Mouse (Mus musculus): ENCODE measurements around the gene Mxi1.
"Not testable (repeated sequence)": the region's sequence is repeated elsewhere in the genome, so short reads cannot be mapped to it uniquely, and the experiment has no call there.

Mxi1 gene

GRCm38 (mm10) chr19:53392781-53393343, 82.5 kb downstream of the Mxi1 start:
- CTCF ChIA-PET: no interaction called here

- CTCF ChIA-PET: interaction anchor here (0.6 to 0.7 kb wide), 2 partner anchors 170 to 185 kb away, joined by 4 read pairs; no protein-coding TSS in a partner anchor
These were observed 83.3 kb downstream of the Mxi1 start for GRCm38 (mm10) chr19:53393646-53394045.

- CTCF ChIA-PET: interaction anchor here (0.6 to 0.7 kb wide), 8 partner anchors 38 to 222 kb away, joined by 3 to 14 read pairs (median 6); no protein-coding TSS in a partner anchor
These were observed 84.2 kb downstream of the Mxi1 start for GRCm38 (mm10) chr19:53394552-53394951.

- CTCF ChIA-PET: interaction anchor here (0.7 kb wide), 1 partner anchor 85 kb away, joined by 7 read pairs; no protein-coding TSS in a partner anchor
These were observed 84.6 kb downstream of the Mxi1 start for GRCm38 (mm10) chr19:53394956-53395355.

GRCm38 (mm10) chr19:53395805-53396204, 85.5 kb downstream of the Mxi1 start:
- CTCF ChIA-PET: not testable (repeated sequence)

GRCm38 (mm10) chr19:53397451-53398233, 87.3 kb downstream of the Mxi1 start:
- CTCF ChIA-PET: interaction anchor here (1.2 kb wide), 1 partner anchor 22 kb away, joined by 3 read pairs; no protein-coding TSS in a partner anchor

GRCm38 (mm10) chr19:53399213-53399612, 88.9 kb downstream of the Mxi1 start:
- CTCF ChIA-PET: interaction anchor here (0.6 to 1.1 kb wide), 4 partner anchors 41 to 228 kb away, joined by 3 to 6 read pairs (median 4); no protein-coding TSS in a partner anchor

GRCm38 (mm10) chr19:53400332-53401110, 90.2 kb downstream of the Mxi1 start:
- CTCF ChIA-PET: no interaction called here

- CTCF ChIA-PET: interaction anchor here (0.6 to 0.8 kb wide), 2 partner anchors 8 to 45 kb away, joined by 3 to 7 read pairs; no protein-coding TSS in a partner anchor
These were observed 92.6 kb downstream of the Mxi1 start for GRCm38 (mm10) chr19:53402741-53403432.

GRCm38 (mm10) chr19:53404219-53404836, 94.0 kb downstream of the Mxi1 start:
- CTCF ChIA-PET: interaction anchor here (0.6 kb wide), 1 partner anchor 233 kb away, joined by 5 read pairs; no protein-coding TSS in a partner anchor

GRCm38 (mm10) chr19:53404837-53405356, 94.6 kb downstream of the Mxi1 start:
- CTCF ChIA-PET: no interaction called here

- CTCF ChIA-PET: interaction anchor here (0.5 kb wide), 1 partner anchor 193 kb away, joined by 5 read pairs; no protein-coding TSS in a partner anchor
These were observed 95.5 kb downstream of the Mxi1 start for GRCm38 (mm10) chr19:53405810-53406209.

- CTCF ChIA-PET: no interaction called here
These were observed 97.0 kb downstream of the Mxi1 start for GRCm38 (mm10) chr19:53407350-53407749.

GRCm38 (mm10) chr19:53408398-53408797, 98.1 kb downstream of the Mxi1 start:
- CTCF ChIA-PET: no interaction called here

GRCm38 (mm10) chr19:53409663-53410307, 99.5 kb downstream of the Mxi1 start:
- CTCF ChIA-PET: interaction anchor here (0.9 kb wide), 1 partner anchor 170 kb away, joined by 5 read pairs; no protein-coding TSS in a partner anchor

GRCm38 (mm10) chr19:53412149-53412848, 102.0 kb downstream of the Mxi1 start:
- CTCF ChIA-PET: interaction anchor here (0.7 kb wide), 1 partner anchor 138 kb away, joined by 4 read pairs; no protein-coding TSS in a partner anchor

- CTCF ChIA-PET: no interaction called here
These were observed 103.5 kb downstream of the Mxi1 start for GRCm38 (mm10) chr19:53413617-53414380.

GRCm38 (mm10) chr19:53414650-53415049, 104.3 kb downstream of the Mxi1 start:
- CTCF ChIA-PET: no interaction called here

All from spleen, embryonic (tissue).